Mouse (Mus musculus): ENCODE results near the gene Wdr20. TPM values are rescaled to one million over a fixed set of nuclear protein-coding genes. Genes with fewer than 3 reads are reported as not detected.

The Wdr20 gene
- polyA plus RNA-seq, 1 experiment from 2014 or later, result 33.5 TPM

GRCm38 (mm10) chr12:110808848-110809247, 71.1 kb downstream of the Wdr20 start:
- ATAC-seq (replicated peaks), result no peak
- H3K9ac ChIP-seq (replicated peaks), result no peak overlapping the region
- H3K4me2 ChIP-seq (replicated peaks), result no peak overlapping the region
- no peak overlapping the region for H3K4me3 ChIP-seq
- H3K9me3 ChIP-seq, result no peaks in the 10 kb centered on the region
- H3K4me1 ChIP-seq, result peaks cover 5% of the 10 kb centered on the region
- 73% methylated on average over 5 of the region's 5 CpGs for WGBS
- no peak overlapping the region for H3K27ac ChIP-seq (replicated peaks)
- H3K36me3 ChIP-seq, result peaks cover 5% of the 10 kb centered on the region; the same call in 1 of the 2 replicates
- H3K27me3 ChIP-seq, result no peaks in the 10 kb centered on the region

GRCm38 (mm10) chr12:110813132-110813531, 75.4 kb downstream of the Wdr20 start:
- H3K9ac ChIP-seq (replicated peaks), result no peak overlapping the region
- ATAC-seq (replicated peaks), result no peak

GRCm38 (mm10) chr12:110813624-110814023, 75.9 kb downstream of the Wdr20 start:
- ATAC-seq (replicated peaks), result no peak
- no peaks in the 10 kb centered on the region for H3K4me1 ChIP-seq
- H3K27me3 ChIP-seq, result no peaks in the 10 kb centered on the region
- H3K9ac ChIP-seq (replicated peaks), result no peak overlapping the region
- H3K36me3 ChIP-seq, result peaks cover 5% of the 10 kb centered on the region; the same call in 1 of the 2 replicates
- H3K9me3 ChIP-seq, result no peaks in the 10 kb centered on the region
- H3K4me3 ChIP-seq, result no peak overlapping the region
- 94% methylated on average over 6 of the region's 6 CpGs for WGBS
- no peak overlapping the region for H3K4me2 ChIP-seq (replicated peaks)
- no peak overlapping the region for H3K27ac ChIP-seq (replicated peaks)

More at GRCm38 (mm10) chr12:110813132-110813531, 75.4 kb downstream of the Wdr20 start:
- no peaks in the 10 kb centered on the region for H3K27me3 ChIP-seq
- H3K4me1 ChIP-seq, result no peaks in the 10 kb centered on the region
- peaks cover 5% of the 10 kb centered on the region; the same call in 1 of the 2 replicates for H3K36me3 ChIP-seq
- no peaks in the 10 kb centered on the region for H3K9me3 ChIP-seq
- no peak overlapping the region for H3K27ac ChIP-seq (replicated peaks)
- WGBS, result 94% methylated on average over 9 of the region's 9 CpGs
- H3K4me2 ChIP-seq (replicated peaks), result no peak overlapping the region
- H3K4me3 ChIP-seq, result no peak overlapping the region

GRCm38 (mm10) chr12:110814924-110815323, 77.2 kb downstream of the Wdr20 start:
- no peak overlapping the region for H3K4me2 ChIP-seq (replicated peaks)
- H3K9me3 ChIP-seq, result no peaks in the 10 kb centered on the region
- H3K36me3 ChIP-seq, result peaks cover 5% of the 10 kb centered on the region; the same call in 1 of the 2 replicates
- WGBS, result 81% methylated on average over 17 of the region's 17 CpGs
- H3K27ac ChIP-seq (replicated peaks), result no peak overlapping the region
- no peak overlapping the region for H3K9ac ChIP-seq (replicated peaks)
- no peak overlapping the region for H3K4me3 ChIP-seq
- no peak for ATAC-seq (replicated peaks)
- no peaks in the 10 kb centered on the region for H3K27me3 ChIP-seq
- H3K4me1 ChIP-seq, result no peaks in the 10 kb centered on the region

GRCm38 (mm10) chr12:110816833-110817232, 79.1 kb downstream of the Wdr20 start:
- Histone ChIP-seq H3K36me3 (peaks cover 5% of the 10 kb centered on the region; the same call in 1 of the 2 replicates), H3K9ac (replicated peaks) (no peak overlapping the region), H3K4me1 (no peaks in the 10 kb centered on the region), H3K4me3 (no peak overlapping the region), H3K9me3 (no peaks in the 10 kb centered on the region), H3K27me3 (no peaks in the 10 kb centered on the region), H3K27ac (replicated peaks) (no peak overlapping the region), H3K4me2 (replicated peaks) (no peak overlapping the region)
- no peak for ATAC-seq (replicated peaks)
- WGBS, result 89% methylated on average over 2 of the region's 2 CpGs

GRCm38 (mm10) chr12:110819367-110819766, 81.6 kb downstream of the Wdr20 start:
- Histone ChIP-seq H3K4me2 (replicated peaks) (no peak overlapping the region), H3K4me3 (no peak overlapping the region), H3K27me3 (no peaks in the 10 kb centered on the region), H3K9ac (replicated peaks) (no peak overlapping the region), H3K4me1 (no peaks in the 10 kb centered on the region), H3K9me3 (no peaks in the 10 kb centered on the region), H3K36me3 (no peaks in the 10 kb centered on the region), H3K27ac (replicated peaks) (no peak overlapping the region)
- WGBS, result 89% methylated on average over 8 of the region's 8 CpGs
- no peak for ATAC-seq (replicated peaks)

- Histone ChIP-seq H3K4me1 (no peaks in the 10 kb centered on the region), H3K9ac (replicated peaks) (no peak overlapping the region), H3K27ac (replicated peaks) (no peak overlapping the region), H3K4me2 (replicated peaks) (no peak overlapping the region), H3K4me3 (no peak overlapping the region), H3K36me3 (no peaks in the 10 kb centered on the region), H3K9me3 (no peaks in the 10 kb centered on the region), H3K27me3 (no peaks in the 10 kb centered on the region)
- no peak for ATAC-seq (replicated peaks)
- 95% methylated on average over 2 of the region's 2 CpGs for WGBS
Observed at GRCm38 (mm10) chr12:110821787-110822186, 84.0 kb downstream of the Wdr20 start.

GRCm38 (mm10) chr12:110822366-110822765, 84.6 kb downstream of the Wdr20 start:
- Histone ChIP-seq H3K27ac (replicated peaks) (no peak overlapping the region), H3K9me3 (no peaks in the 10 kb centered on the region), H3K4me3 (no peak overlapping the region), H3K9ac (replicated peaks) (no peak overlapping the region), H3K4me1 (no peaks in the 10 kb centered on the region), H3K27me3 (no peaks in the 10 kb centered on the region), H3K36me3 (no peaks in the 10 kb centered on the region), H3K4me2 (replicated peaks) (no peak overlapping the region)
- ATAC-seq (replicated peaks), result no peak
- 87% methylated on average over 7 of the region's 7 CpGs for WGBS

GRCm38 (mm10) chr12:110828908-110829307, 91.2 kb downstream of the Wdr20 start:
- WGBS, result 97% methylated on average over 4 of the region's 4 CpGs
- no peaks in the 10 kb centered on the region for H3K4me1 ChIP-seq
- H3K9me3 ChIP-seq, result no peaks in the 10 kb centered on the region
- H3K4me2 ChIP-seq (replicated peaks), result no peak overlapping the region
- no peak overlapping the region for H3K27ac ChIP-seq (replicated peaks)
- H3K4me3 ChIP-seq, result no peak overlapping the region
- H3K9ac ChIP-seq (replicated peaks), result no peak overlapping the region
- ATAC-seq (replicated peaks), result no peak
- no peaks in the 10 kb centered on the region for H3K27me3 ChIP-seq
- H3K36me3 ChIP-seq, result no peaks in the 10 kb centered on the region

- Histone ChIP-seq H3K4me3 (no peak overlapping the region), H3K9ac (replicated peaks) (no peak overlapping the region), H3K4me2 (replicated peaks) (no peak overlapping the region), H3K27me3 (no peaks in the 10 kb centered on the region), H3K9me3 (no peaks in the 10 kb centered on the region), H3K27ac (replicated peaks) (no peak overlapping the region), H3K4me1 (no peaks in the 10 kb centered on the region), H3K36me3 (no peaks in the 10 kb centered on the region)
- 83% methylated on average over 11 of the region's 11 CpGs for WGBS
- ATAC-seq (replicated peaks), result no peak
Observed at GRCm38 (mm10) chr12:110830293-110831024, 92.7 kb downstream of the Wdr20 start.

GRCm38 (mm10) chr12:110835182-110835581, 97.4 kb downstream of the Wdr20 start:
- H3K9ac ChIP-seq (replicated peaks), result no peak overlapping the region
- H3K27ac ChIP-seq (replicated peaks), result no peak overlapping the region
- no peaks in the 10 kb centered on the region for H3K36me3 ChIP-seq
- H3K4me1 ChIP-seq, result peaks cover 25% of the 10 kb centered on the region
- whole genome bisulfite sequencing, result 96% methylated on average over 3 of the region's 3 CpGs
- H3K9me3 ChIP-seq, result no peaks in the 10 kb centered on the region
- no peak overlapping the region for H3K4me3 ChIP-seq
- no peak overlapping the region for H3K4me2 ChIP-seq (replicated peaks)
- no peak for ATAC-seq (replicated peaks)
- H3K27me3 ChIP-seq, result no peaks in the 10 kb centered on the region

- Histone ChIP-seq H3K4me3 (no peak overlapping the region), H3K9me3 (no peaks in the 10 kb centered on the region), H3K36me3 (no peaks in the 10 kb centered on the region), H3K27me3 (no peaks in the 10 kb centered on the region), H3K4me2 (replicated peaks) (no peak overlapping the region), H3K27ac (replicated peaks) (peak overlapping the region; percentile 73), H3K4me1 (peaks cover 28% of the 10 kb centered on the region), H3K9ac (replicated peaks) (0 out of 2 replicates have a peak overlapping the region, but pooled peaks have one; percentile 10)
- ATAC-seq (replicated peaks), result no peak
- WGBS, result 25% methylated on average over 6 of the region's 6 CpGs
Observed at GRCm38 (mm10) chr12:110836729-110837128, 99.0 kb downstream of the Wdr20 start.

All from forebrain, embryonic 15.5 days (tissue).